Mouse (Mus musculus) c-Kit-negative CD71-positive TER-119-positive erythroid progenitor cells, embryonic 14.5 days (primary cell): Measurements from ENCODE around the gene Bid.
"Not testable (repeated sequence)": the region's sequence is repeated elsewhere in the genome, so short reads cannot be mapped to it uniquely, and the experiment has no call there.

Experiments
- DNase-seq: peaks from one replicate; pipeline ENCODE4 v3.0.0-alpha.2; 2013; ENCODE audit warnings: low read depth, low spot score

The Bid gene

GRCm38 (mm10) chr6:120905111-120905510 is 11.5 kb downstream of the Bid start:
- no peak for DNase-seq

DNA sequence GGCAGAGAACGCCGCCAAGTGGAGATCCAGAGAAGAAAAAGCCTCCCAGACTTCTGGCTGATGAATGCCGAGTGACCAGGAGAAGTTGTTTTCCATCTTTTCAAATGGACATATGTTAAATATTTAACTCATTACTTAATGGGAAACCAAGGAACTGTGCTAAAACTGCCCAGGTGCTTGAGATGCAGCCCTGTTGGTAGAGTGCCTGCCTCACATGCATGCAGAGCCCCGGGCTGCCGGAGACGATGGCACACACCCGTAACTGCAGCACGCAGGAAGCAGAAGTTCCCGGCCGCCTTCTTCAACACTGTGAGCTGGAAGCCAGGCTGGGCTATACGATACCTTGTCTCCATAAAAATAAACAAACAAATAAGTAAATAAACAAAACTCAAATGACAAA is 12.7 kb downstream of the Bid start:
- DNase-seq = no peak

GRCm38 (mm10) chr6:120903450-120903912 is 13.2 kb downstream of the Bid start:
- DNase-seq = peak; percentile 36

GRCm38 (mm10) chr6:120901776-120902645 is 14.6 kb downstream of the Bid start:
- DNase-seq = no peak

DNA sequence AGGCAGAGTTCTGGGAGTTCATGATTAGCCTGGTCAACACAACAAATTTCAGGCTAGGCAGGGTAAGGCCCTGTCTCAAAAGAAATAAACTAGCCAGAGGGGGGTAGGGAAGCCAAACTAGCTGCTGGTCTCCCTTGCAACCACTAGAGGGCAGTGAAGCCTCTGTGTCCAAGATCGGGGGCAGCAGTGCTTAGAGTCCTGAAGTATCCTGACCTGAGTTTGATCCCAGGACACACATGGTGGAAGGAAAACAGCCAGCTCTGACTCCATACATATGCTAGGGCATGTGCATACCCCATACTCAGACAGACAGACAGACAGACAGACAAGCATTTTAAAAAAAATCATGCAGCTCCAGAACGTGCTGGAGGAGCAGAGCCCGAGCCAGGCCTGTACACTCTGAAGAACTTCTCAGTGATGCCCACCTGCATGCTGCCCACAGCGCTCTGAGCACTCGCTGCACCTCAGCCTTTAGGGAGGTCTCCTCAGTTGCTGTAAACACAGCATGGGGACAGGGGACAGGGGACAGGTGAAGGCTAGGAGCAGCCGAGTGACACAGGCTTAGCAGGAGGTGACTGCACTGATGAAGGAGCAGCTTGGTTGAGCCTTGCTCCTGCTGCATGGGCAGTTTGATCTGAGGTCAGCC is 18.3 kb downstream of the Bid start:
- DNase-seq = peak; percentile 48

DNA sequence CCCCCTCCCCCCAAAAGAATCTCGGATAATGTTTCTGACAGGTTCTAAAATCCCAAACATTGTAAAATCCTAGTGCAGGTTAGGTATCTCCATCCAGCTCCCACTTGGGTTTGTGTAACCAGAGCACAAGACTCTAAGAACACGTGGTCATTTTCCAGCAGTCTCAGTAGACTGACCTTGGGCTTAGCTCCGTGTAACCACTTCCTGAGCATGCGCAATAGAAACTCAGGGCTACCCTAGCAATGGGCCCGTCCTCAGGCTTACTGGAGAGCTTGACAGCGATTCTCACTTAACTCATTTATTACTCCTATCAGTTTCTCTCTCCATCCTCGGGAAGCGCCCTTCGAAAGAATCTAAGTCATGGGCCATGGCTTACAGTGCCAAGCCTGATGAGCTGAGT is 22.1 kb downstream of the Bid start:
- no peak for DNase-seq

DNA sequence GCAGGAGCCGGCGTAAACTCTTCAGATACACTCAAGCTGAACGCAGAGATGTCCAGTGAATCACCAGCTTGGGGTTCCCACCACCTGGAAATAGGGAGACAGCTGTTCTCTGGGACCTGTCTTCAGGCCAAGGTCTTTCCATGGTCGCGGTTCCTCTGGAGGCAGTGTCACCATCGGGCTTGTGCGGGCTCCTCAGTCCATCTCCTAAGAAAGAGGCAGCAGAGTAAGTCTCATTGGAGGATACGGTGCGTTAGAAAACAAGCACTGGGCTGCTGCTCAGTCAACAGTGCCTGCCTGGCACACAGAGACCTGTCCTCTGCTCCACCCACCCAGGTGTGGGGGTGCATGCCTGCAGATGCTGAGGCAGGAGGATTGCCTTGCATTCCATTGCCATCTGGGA is 22.6 kb downstream of the Bid start:
- no peak for DNase-seq

DNA sequence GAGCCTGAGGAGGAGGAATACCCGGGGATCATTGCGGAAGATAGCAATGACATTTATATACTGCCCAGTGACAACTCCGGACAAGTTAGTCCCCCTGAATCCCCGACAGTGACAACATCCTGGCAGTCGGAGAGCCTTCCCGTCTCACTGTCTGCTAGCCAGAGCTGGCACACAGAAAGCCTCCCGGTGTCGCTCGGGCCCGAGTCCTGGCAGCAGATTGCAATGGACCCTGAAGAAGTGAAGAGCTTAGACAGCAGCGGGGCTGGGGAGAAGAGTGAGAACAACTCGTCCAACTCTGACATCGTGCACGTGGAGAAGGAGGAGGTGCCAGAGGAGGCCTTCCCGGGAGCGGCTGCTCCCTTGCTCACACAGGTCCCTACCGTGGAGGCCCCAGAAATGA is 30.0 kb downstream of the Bid start:
- no peak for DNase-seq

DNA sequence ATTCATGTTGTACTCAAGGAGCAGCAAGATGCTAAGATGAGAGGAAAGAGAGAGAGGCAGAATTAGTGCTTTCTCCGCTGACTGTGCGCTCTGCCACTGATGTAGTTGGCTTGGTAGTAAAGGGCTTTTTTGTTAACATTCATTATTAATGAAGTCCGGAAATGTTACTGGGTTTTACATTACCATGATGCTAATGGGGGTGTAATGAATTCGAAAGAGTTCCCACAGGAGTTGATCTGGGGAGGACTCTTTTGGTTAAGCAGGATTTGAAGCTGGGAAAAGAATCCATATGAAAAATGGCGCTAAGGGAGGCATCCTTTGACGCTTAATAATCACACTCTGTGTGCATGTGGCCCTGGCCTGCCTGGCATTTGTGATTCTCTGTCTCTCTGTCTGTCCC is 32.2 kb downstream of the Bid start:
- no peak for DNase-seq

- no peak for DNase-seq
These were observed 37.6 kb downstream of the Bid start for GRCm38 (mm10) chr6:120879046-120879445.

DNA sequence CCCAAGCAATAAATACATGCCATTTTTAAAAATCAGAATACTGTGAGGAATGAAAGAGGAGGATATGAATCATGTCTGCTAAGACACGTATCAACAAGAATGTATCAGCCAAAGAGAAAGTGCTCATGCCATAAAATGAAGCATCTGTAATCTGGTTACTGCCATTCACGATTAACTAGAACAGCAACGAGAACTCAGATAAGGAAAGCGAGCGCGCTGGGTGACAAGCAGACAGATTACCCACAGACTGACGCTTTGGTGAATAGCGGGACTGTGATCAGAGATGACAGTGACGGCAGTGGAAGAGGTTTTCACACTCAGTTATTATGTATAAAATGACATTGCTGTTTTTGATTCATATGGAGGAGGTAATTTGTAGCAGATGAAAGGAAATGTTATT is 42.8 kb downstream of the Bid start:
- DNase-seq = no peak

DNA sequence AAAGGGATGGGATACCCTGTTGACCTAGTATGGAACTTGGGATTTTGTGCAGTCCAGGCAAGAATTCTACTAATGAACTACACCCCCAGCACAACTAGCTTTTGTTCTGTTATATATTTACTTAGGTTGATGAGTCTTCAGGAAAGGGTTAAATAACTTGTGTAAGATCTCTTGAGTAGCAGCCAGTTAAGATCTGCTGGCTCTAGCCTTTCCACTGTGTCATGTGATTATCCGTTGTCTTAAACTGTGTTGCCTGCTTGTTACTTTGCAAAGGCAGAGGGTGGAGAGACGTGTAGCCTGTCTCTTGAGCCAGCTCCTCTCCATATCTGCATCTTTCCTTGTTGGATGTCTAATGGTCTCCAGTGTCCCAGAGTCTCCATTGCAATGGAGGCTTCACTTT is 45.4 kb downstream of the Bid start:
- no peak for DNase-seq

DNA sequence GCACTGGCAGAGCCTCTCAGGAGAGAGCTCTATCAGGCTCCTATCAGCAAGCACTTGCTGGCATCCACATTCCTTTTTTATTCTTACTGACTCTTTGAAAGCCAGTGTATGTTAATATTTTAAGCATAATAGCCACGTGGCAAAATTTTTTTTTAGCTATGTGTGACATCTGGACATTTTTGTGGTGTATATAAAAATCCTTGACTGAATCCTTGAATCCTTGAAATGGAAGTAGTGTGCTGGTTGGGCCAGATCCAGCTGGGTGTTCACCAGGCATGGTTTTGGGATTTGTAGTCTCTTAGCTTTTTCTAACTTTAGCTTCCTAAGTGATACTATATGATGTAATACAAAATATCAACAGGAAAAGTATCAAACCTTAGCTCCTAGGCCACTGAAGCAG is 47.8 kb downstream of the Bid start:
- no peak for DNase-seq

DNA sequence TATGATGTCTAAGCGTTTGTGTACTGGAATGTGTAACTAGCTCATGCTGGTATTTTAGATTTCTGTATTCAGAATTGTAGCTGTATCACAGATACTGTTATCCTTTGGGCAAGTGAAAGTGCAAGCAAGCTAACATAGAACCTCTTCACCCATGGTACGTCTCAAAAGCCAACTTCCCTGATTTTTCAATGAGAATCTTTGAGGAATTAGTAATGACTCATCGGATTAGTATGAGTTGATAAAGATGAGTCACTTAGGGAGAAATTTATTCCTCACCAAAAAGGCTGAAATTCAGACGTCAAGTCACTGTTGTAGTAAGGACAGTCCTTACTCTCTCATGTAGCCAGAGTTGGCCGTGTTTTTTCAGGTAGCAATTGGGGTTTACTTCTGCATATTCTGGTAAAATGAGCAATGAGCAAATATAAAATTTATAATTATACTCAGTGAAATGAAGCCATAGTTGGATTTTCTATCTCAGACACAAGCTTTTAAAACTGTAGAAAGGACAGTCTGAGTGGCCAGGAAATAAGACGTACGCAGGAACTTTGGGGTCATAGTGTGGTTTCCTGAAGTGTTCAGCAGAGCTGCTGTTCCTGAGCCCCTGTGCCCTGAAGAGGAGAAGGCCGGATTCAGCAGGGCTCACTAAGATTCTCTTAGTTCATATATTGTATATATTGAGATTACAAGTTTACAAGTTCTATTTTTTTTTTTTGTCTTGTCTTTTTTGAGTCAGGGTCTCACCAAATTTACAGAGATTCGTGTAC is 50.4 kb downstream of the Bid start:
- no peak for DNase-seq

DNA sequence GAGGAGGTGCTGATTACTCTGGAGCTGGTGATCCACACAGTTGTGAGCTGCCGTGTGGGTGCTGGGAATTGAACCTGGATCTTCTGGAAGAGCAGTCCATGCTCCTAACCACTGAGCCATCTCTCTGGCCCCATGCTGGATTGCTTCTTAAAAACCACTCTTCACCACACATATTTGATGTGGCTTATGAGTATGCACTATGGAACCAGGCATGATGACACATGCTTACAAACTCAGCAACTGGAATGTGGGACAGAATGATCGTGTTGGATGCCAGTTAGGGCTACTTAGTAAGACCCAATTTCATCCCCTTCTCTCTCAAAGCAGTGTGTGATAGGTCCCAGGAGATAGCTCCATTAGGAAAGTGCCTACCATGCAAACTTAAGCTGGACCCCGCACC is 56.6 kb downstream of the Bid start:
- no peak for DNase-seq

- DNase-seq = no peak
These were observed 58.4 kb downstream of the Bid start for GRCm38 (mm10) chr6:120858217-120858711.

DNA sequence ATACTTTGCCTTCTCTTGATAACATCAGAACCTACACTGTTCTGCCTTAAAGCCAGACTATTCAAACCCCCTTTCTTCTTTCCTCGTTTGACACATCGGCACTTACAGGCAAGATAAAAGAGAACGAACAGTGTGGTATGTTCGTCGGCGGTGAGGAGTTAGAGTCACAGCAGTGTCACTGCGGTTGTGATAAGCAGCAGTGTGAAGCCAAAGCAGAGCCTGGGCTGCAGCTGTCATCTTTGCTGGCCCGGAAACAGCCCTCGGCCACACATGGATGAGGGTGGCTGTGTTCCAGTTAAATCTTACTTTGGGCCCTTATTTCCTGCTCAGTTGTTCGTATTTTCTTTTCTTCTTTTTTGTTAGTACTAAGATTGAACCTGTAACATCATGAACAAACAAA is 62.2 kb downstream of the Bid start:
- no peak for DNase-seq

DNA sequence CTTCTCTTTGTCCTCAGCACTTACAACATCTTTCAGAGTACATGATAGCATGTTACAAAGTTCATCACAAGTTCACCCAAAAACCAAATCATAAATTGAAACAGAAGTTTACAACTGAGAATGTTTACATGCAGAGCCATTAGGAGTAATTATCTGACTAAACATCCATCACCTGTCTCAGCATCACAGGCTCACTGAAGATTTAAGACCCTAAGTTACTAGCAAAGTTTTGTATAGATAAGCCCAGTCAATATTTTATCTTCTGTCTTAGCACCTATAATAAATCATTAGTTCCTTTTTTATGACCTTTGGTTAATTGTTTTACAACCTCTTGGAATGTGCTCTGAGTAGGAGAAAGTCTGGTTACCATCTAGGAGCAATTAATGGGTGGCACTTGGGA is 65.9 kb downstream of the Bid start:
- DNase-seq = not testable (repeated sequence)
